ENCODE assay signal across 8 mouse cellular contexts in genomic region chr2:69635807-69636206, GRCm38 (mm10). TPM values are rescaled to one million over a fixed set of nuclear protein-coding genes. Genes with fewer than 3 reads are reported as not detected.
DNase-seq lines count a peak whose midpoint lies in the region; ATAC-seq and TF ChIP-seq lines count a peak whose summit lies in the region.

No protein-coding gene starts in this region.

- DNase-seq in kidney, adult 2 months: peak; percentile 66
- DNase-seq in ES-CJ7 (ENCODE audit: low read depth, low spot score): peak; percentile 85
- no peak for DNase-seq in heart, postnatal 0 days (ENCODE audit: low spot score)
- peak; percentile 58 for DNase-seq in lung, adult 2 months
- DNase-seq in spleen, postnatal 10 days (ENCODE audit: low spot score in 2 of 2): peak; percentile 51 to 79

- WGBS in kidney, adult 2 months: 76% methylated on average over 6 of the region's 6 CpGs
- WGBS in kidney, embryonic 16.5 days: 73% methylated on average over 6 of the region's 6 CpGs
- WGBS in bone marrow, adult 2 months: 53% methylated on average over 6 of the region's 6 CpGs
- 60% methylated on average over 6 of the region's 6 CpGs for WGBS in heart, postnatal 0 days
- 68% methylated on average over 6 of the region's 6 CpGs for WGBS in lung, adult 2 months
- 69% methylated on average over 6 of the region's 6 CpGs for WGBS in hindbrain, embryonic 13.5 days

- TF ChIP-seq CTCF in kidney, adult 2 months (conservative IDR thresholded peaks at IDR 0.05; ENCODE audit: insufficient read depth, insufficient read length, low read depth, low read length): peak; percentile 66
- peak; percentile 47 for TF ChIP-seq CTCF in bone marrow, adult 2 months (IDR thresholded peaks at IDR 0.05; ENCODE audit: control insufficient read depth, insufficient read depth, low read length)
- TF ChIP-seq CTCF in heart, postnatal 0 days (IDR thresholded peaks at IDR 0.05; ENCODE audit: low read depth): peak; percentile 53
- peak; percentile 51 for TF ChIP-seq CTCF in lung, adult 2 months (IDR thresholded peaks at IDR 0.05; ENCODE audit: insufficient read depth, low read length)

- no peaks in the 10 kb centered on the region; the same call in 1 of the 2 replicates for H3K4me1 ChIP-seq in kidney, adult 2 months (ENCODE audit: control insufficient read depth, insufficient read depth, low read length)
- H3K4me1 ChIP-seq in kidney, embryonic 16.5 days (ENCODE audit: insufficient read depth, low read length): peaks cover 4% of the 10 kb centered on the region
- no peaks in the 10 kb centered on the region for H3K4me1 ChIP-seq in bone marrow, adult 2 months (ENCODE audit: control insufficient read depth, insufficient read depth, low read length)
- H3K4me1 ChIP-seq in heart, postnatal 0 days (ENCODE audit: control insufficient read depth, insufficient read depth): no peaks in the 10 kb centered on the region
- no peaks in the 10 kb centered on the region; the same call in 1 of the 2 replicates for H3K4me1 ChIP-seq in lung, adult 2 months (ENCODE audit: control insufficient read depth, insufficient read depth, low read length)
- H3K4me1 ChIP-seq in hindbrain, embryonic 13.5 days (replicated peaks): 0 out of 2 replicates have a peak, but pooled peaks cover 3% of the 10 kb centered on the region

- no peak for TF ChIP-seq POLR2A in kidney, adult 2 months (IDR thresholded peaks at IDR 0.05; ENCODE audit: low read depth, low read length)
- TF ChIP-seq POLR2A in bone marrow, adult 2 months (IDR thresholded peaks at IDR 0.05; ENCODE audit: borderline replicate concordance, control insufficient read depth, low read depth, low read length): no peak
- no peak for TF ChIP-seq POLR2A in lung, adult 2 months (IDR thresholded peaks at IDR 0.05; ENCODE audit: borderline replicate concordance, extremely low read depth, low read depth, low read length)

- no peak overlapping the region for H3K27ac ChIP-seq in kidney, adult 2 months (ENCODE audit: insufficient read depth, low read depth, low read length)
- no peak overlapping the region for H3K27ac ChIP-seq in kidney, embryonic 16.5 days (ENCODE audit: low read length)
- no peak overlapping the region for H3K27ac ChIP-seq in bone marrow, adult 2 months (ENCODE audit: control insufficient read depth, insufficient read depth, low read depth, low read length, poor library complexity)
- no peak overlapping the region for H3K27ac ChIP-seq in heart, postnatal 0 days (ENCODE audit: low read depth)
- H3K27ac ChIP-seq in hindbrain, embryonic 13.5 days: no peak overlapping the region

- H3K9me3 ChIP-seq in kidney, embryonic 16.5 days (ENCODE audit: low read length): no peaks in the 10 kb centered on the region
- no peaks in the 10 kb centered on the region for H3K9me3 ChIP-seq in heart, postnatal 0 days (replicated peaks; ENCODE audit: control insufficient read depth, low read length)
- H3K9me3 ChIP-seq in hindbrain, embryonic 13.5 days: no peaks in the 10 kb centered on the region

- no peak overlapping the region for H3K4me3 ChIP-seq in kidney, adult 2 months (ENCODE audit: insufficient read depth, low read depth, low read length)
- H3K4me3 ChIP-seq in kidney, embryonic 16.5 days (ENCODE audit: low read length): no peak overlapping the region
- no peak overlapping the region for H3K4me3 ChIP-seq in bone marrow, adult 2 months (replicated peaks; ENCODE audit: control insufficient read depth, low read depth, low read length)
- H3K4me3 ChIP-seq in heart, postnatal 0 days (ENCODE audit: low read depth, low read length): no peak overlapping the region
- no peak overlapping the region for H3K4me3 ChIP-seq in lung, adult 2 months (replicated peaks; ENCODE audit: extremely low read depth, low read depth, low read length)
- H3K4me3 ChIP-seq in hindbrain, embryonic 13.5 days: no peak overlapping the region

- no peak overlapping the region for H3K9ac ChIP-seq in kidney, embryonic 16.5 days (replicated peaks; ENCODE audit: low read length)
- no peak overlapping the region for H3K9ac ChIP-seq in heart, postnatal 0 days (replicated peaks; ENCODE audit: low read depth, low read length)
- no peak overlapping the region for H3K9ac ChIP-seq in hindbrain, embryonic 13.5 days

- TF ChIP-seq EP300 in heart, postnatal 0 days (IDR thresholded peaks at IDR 0.05; ENCODE audit: low read depth): no peak

- H3K36me3 ChIP-seq in kidney, adult 2 months (ENCODE audit: control insufficient read depth, insufficient read depth, low read length): no peaks in the 10 kb centered on the region
- no peaks in the 10 kb centered on the region for H3K36me3 ChIP-seq in kidney, embryonic 16.5 days (ENCODE audit: insufficient read depth, low read length)
- H3K36me3 ChIP-seq in heart, postnatal 0 days (replicated peaks; ENCODE audit: control insufficient read depth, insufficient read depth, low read length): no peaks in the 10 kb centered on the region
- H3K36me3 ChIP-seq in hindbrain, embryonic 13.5 days: no peaks in the 10 kb centered on the region

- no peaks in the 10 kb centered on the region for H3K27me3 ChIP-seq in kidney, adult 2 months (replicated peaks; ENCODE audit: control insufficient read depth, insufficient read depth, low read length)
- H3K27me3 ChIP-seq in kidney, embryonic 16.5 days (ENCODE audit: insufficient read depth, low read length): no peaks in the 10 kb centered on the region
- no peaks in the 10 kb centered on the region for H3K27me3 ChIP-seq in heart, postnatal 0 days (ENCODE audit: control insufficient read depth, insufficient read depth, low read length)
- H3K27me3 ChIP-seq in hindbrain, embryonic 13.5 days: no peaks in the 10 kb centered on the region

- H3K4me2 ChIP-seq in kidney, embryonic 16.5 days (replicated peaks; ENCODE audit: low read depth, low read length): no peak overlapping the region
- no peak overlapping the region for H3K4me2 ChIP-seq in heart, postnatal 0 days (ENCODE audit: low read depth, low read length)
- H3K4me2 ChIP-seq in hindbrain, embryonic 13.5 days: no peak overlapping the region

- no peak for ATAC-seq in kidney, embryonic 16.5 days (ENCODE audit: low FRiP score, low TSS enrichment)
- 0 out of 2 replicates have a peak, but pooled peaks have one; percentile 10 for ATAC-seq in heart, postnatal 0 days (ENCODE audit: insufficient read depth, low read depth)
- ATAC-seq in hindbrain, embryonic 13.5 days (ENCODE audit: low FRiP score): no peak

RNA-seq across cellular contexts. Expression of gene Bbs5, which starts 11.2 kb away (rescaled TPM):
- polyA plus RNA-seq in kidney, adult 2 months (2012; rRNA removed): 1.3 and 1.7 TPM in 2 replicates
- polyA plus RNA-seq in kidney, embryonic 16.5 days (2015; fragmentation: Nextera tagmentation; extraction: Ambion mirVana): 16.1 and 19.9 TPM in 2 replicates
- polyA plus RNA-seq in bone marrow, adult 2 months (2011; ENCODE audit: insufficient read depth, insufficient read length, low replicate concordance, missing spikeins): 5.6 TPM in 1 of 2 replicates, not detected in the other
- total RNA-seq in heart, postnatal 0 days (2014; rRNA removed; ENCODE audit: low replicate concordance): 3.2 and 6.0 TPM in 2 replicates
- polyA plus RNA-seq in heart, postnatal 0 days (2015; fragmentation: Nextera tagmentation; extraction: Ambion mirVana): 8.6 and 10.4 TPM in 2 replicates
- polyA plus RNA-seq in lung, adult 2 months (2012; rRNA removed): 1.4 and 2.2 TPM in 2 replicates
- polyA plus RNA-seq in hindbrain, embryonic 13.5 days (2015; fragmentation: Nextera tagmentation; extraction: Ambion mirVana): 23.5 and 28.1 TPM in 2 replicates

RNA-seq across cellular contexts. Expression of gene Klhl41, which starts 34.1 kb away (rescaled TPM):
- polyA plus RNA-seq in kidney, adult 2 months (2012; rRNA removed): 0.08 and 1.8 TPM in 2 replicates
- 0.86 and 1.1 TPM in 2 replicates for polyA plus RNA-seq in kidney, embryonic 16.5 days (2015; fragmentation: Nextera tagmentation; extraction: Ambion mirVana)
- polyA plus RNA-seq in bone marrow, adult 2 months (2011; ENCODE audit: insufficient read depth, insufficient read length, low replicate concordance, missing spikeins): 0.60 TPM in 1 of 2 replicates, not detected in the other
- total RNA-seq in heart, postnatal 0 days (2014; rRNA removed; ENCODE audit: low replicate concordance): 26.5 and 42.0 TPM in 2 replicates
- polyA plus RNA-seq in heart, postnatal 0 days (2015; fragmentation: Nextera tagmentation; extraction: Ambion mirVana): 35.4 and 36.9 TPM in 2 replicates
- polyA plus RNA-seq in lung, adult 2 months (2012; rRNA removed): 0.35 and 5.1 TPM in 2 replicates
- polyA plus RNA-seq in hindbrain, embryonic 13.5 days (2015; fragmentation: Nextera tagmentation; extraction: Ambion mirVana): 0.36 and 0.48 TPM in 2 replicates

RNA-seq across cellular contexts. Expression of gene Lrp2, which starts 49.9 kb away (rescaled TPM):
- polyA plus RNA-seq in kidney, adult 2 months (2012; rRNA removed): 283 and 389 TPM in 2 replicates
- polyA plus RNA-seq in kidney, embryonic 16.5 days (2015; fragmentation: Nextera tagmentation; extraction: Ambion mirVana): 21.4 and 23.0 TPM in 2 replicates
- 0.35 TPM in 1 of 2 replicates, not detected in the other for polyA plus RNA-seq in bone marrow, adult 2 months (2011; ENCODE audit: insufficient read depth, insufficient read length, low replicate concordance, missing spikeins)
- 1.8 and 3.2 TPM in 2 replicates for total RNA-seq in heart, postnatal 0 days (2014; rRNA removed; ENCODE audit: low replicate concordance)
- 0.19 and 0.23 TPM in 2 replicates for polyA plus RNA-seq in heart, postnatal 0 days (2015; fragmentation: Nextera tagmentation; extraction: Ambion mirVana)
- 10.3 and 13.6 TPM in 2 replicates for polyA plus RNA-seq in lung, adult 2 months (2012; rRNA removed)
- 0.98 and 1.3 TPM in 2 replicates for polyA plus RNA-seq in hindbrain, embryonic 13.5 days (2015; fragmentation: Nextera tagmentation; extraction: Ambion mirVana)

Comparison
In these comparisons a context has a peak if more than half of its experiments do, and no peak if none do; other contexts are left out.
1. RNA of gene Lrp2, which starts 49.9 kb away (polyA plus RNA-seq): 283 to 389 TPM in kidney, adult 2 months; 21.4 to 23.0 TPM in kidney, embryonic 16.5 days, 10.3 to 13.6 TPM in lung, adult 2 months, 0.98 to 1.3 TPM in hindbrain, embryonic 13.5 days, 0.35 TPM in bone marrow, adult 2 months and 0.19 to 0.23 TPM in heart, postnatal 0 days; every median in the first group is over 10 times any median in the second.
2. Peak in every context shown above with its lines, with median percentiles within 50 percentile points of each other: CTCF ChIP-seq.